Mouse (Mus musculus): ENCODE data around the gene Otud5.
"Not testable (repeated sequence)": the region's sequence is repeated elsewhere in the genome, so short reads cannot be mapped to it uniquely, and the experiment has no call there.

The Otud5 gene

GRCm38 (mm10) chrX:7879819-7880218, 38.7 kb downstream of the Otud5 start:
- DNase-seq (ENCODE audit: low spot score in 2 of 2), result peak in 1 of 2 experiments; percentile 24

- DNase-seq (ENCODE audit: low spot score in 2 of 2), result peak; percentile 46 to 57
These were observed 42.8 kb downstream of the Otud5 start, which contains the start of gene Slc35a2 for GRCm38 (mm10) chrX:7883841-7884567. TSS of gene Slc35a2 (plus strand) at chrX:7884028.

GRCm38 (mm10) chrX:7898211-7898610, 57.0 kb downstream of the Otud5 start:
- DNase-seq (ENCODE audit: low spot score in 2 of 2), result no peak

GRCm38 (mm10) chrX:7898880-7899874, 58.0 kb downstream of the Otud5 start, which contains the start of the genes Pqbp1 and Timm17b:
TSS of gene Pqbp1 (minus strand) at chrX:7899269.
TSS of gene Timm17b (plus strand) at chrX:7899357.
- peak; percentile 69 to 72 for DNase-seq (ENCODE audit: low spot score in 2 of 2)

GRCm38 (mm10) chrX:7904441-7904840, 63.3 kb downstream of the Otud5 start:
- no peak for DNase-seq (ENCODE audit: low spot score in 2 of 2)

- DNase-seq (ENCODE audit: low spot score in 2 of 2), result no peak
These were observed 66.6 kb downstream of the Otud5 start, which contains the start of gene Gm10491 for GRCm38 (mm10) chrX:7907735-7908134. TSS of gene Gm10491 (minus strand) at chrX:7907835.

GRCm38 (mm10) chrX:7909242-7909641, 68.1 kb downstream of the Otud5 start, which contains the start of gene Gm10490:
TSS of gene Gm10490 (plus strand) at chrX:7909542.
- DNase-seq (ENCODE audit: low spot score in 2 of 2), result not testable (repeated sequence)

GRCm38 (mm10) chrX:7910473-7910872, 69.3 kb downstream of the Otud5 start:
- no peak for DNase-seq (ENCODE audit: low spot score in 2 of 2)

- not testable (repeated sequence) for DNase-seq (ENCODE audit: low spot score in 2 of 2)
These were observed 74.5 kb downstream of the Otud5 start for GRCm38 (mm10) chrX:7915669-7916068.

GRCm38 (mm10) chrX:7917960-7918359, 76.8 kb downstream of the Otud5 start:
- DNase-seq (ENCODE audit: low spot score in 2 of 2), result not testable (repeated sequence)

GRCm38 (mm10) chrX:7919601-7920383, 78.6 kb downstream of the Otud5 start, which contains the start of gene Pcsk1n:
TSS of gene Pcsk1n (plus strand) at chrX:7919822.
- DNase-seq (ENCODE audit: low spot score in 2 of 2), result peak; percentile 9 to 26

GRCm38 (mm10) chrX:7922032-7922431, 80.9 kb downstream of the Otud5 start:
- DNase-seq (ENCODE audit: low spot score in 2 of 2), result no peak

Data from frontal cortex, postnatal 25 days (tissue).